Mouse (Mus musculus): ENCODE results near the gene Islr. TPM values are rescaled to one million over a fixed set of nuclear protein-coding genes. Genes with fewer than 3 reads are reported as not detected.

Islr gene
- polyA plus RNA-seq, 1 experiment = 5.6 TPM

DNA sequence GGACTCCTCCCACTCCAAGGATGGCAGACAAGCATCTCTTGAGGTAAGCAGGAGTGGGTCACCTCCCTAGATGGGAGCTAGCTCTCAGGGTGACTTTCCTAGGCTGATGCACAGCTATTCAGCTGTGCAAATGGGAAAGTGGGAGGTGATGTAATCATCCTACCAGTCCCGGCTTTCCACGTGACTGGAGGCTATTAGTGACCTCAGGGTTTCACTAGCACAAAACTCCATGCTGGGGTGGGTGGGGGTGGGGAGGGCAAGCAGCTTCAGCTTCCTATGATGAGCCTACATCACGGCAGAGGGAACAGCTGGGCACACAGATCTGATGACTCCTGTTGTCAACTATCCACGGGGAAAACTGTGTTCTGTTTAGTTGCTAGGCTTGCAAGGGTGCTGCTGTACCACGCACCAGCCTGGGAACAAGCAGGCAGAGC lies 29.3 kb downstream of the Islr start:
- Histone ChIP-seq H3K36me3 (ENCODE audit: control insufficient read depth, insufficient read depth, low read length) (no peaks in the 10 kb centered on the region), H3K4me3 (ENCODE audit: control insufficient read depth, low read depth, low read length) (no peak overlapping the region), H3K27me3 (ENCODE audit: control insufficient read depth, insufficient read depth, low read length) (no peaks in the 10 kb centered on the region), H3K4me1 (ENCODE audit: control insufficient read depth, insufficient read depth, low read length) (no peaks in the 10 kb centered on the region), H3K27ac (ENCODE audit: control insufficient read depth, insufficient read depth, low read depth, low read length) (no peak overlapping the region)
- TF ChIP-seq CTCF (IDR thresholded peaks at IDR 0.05; ENCODE audit: control insufficient read depth, insufficient read depth, insufficient replicate concordance, low read depth, low read length) (no peak), POLR2A (IDR thresholded peaks at IDR 0.05; ENCODE audit: control insufficient read depth, low read depth, low read length) (no peak)

GRCm38 (mm10) chr9:58172863-58173262 lies 31.2 kb downstream of the Islr start:
- no peaks in the 10 kb centered on the region for H3K36me3 ChIP-seq (ENCODE audit: control insufficient read depth, insufficient read depth, low read length)
- no peaks in the 10 kb centered on the region for H3K27me3 ChIP-seq (ENCODE audit: control insufficient read depth, insufficient read depth, low read length)
- no peak for TF ChIP-seq CTCF (IDR thresholded peaks at IDR 0.05; ENCODE audit: control insufficient read depth, insufficient read depth, insufficient replicate concordance, low read depth, low read length)
- TF ChIP-seq POLR2A (IDR thresholded peaks at IDR 0.05; ENCODE audit: control insufficient read depth, low read depth, low read length) = no peak
- H3K4me1 ChIP-seq (ENCODE audit: control insufficient read depth, insufficient read depth, low read length) = no peaks in the 10 kb centered on the region
- no peak overlapping the region for H3K4me3 ChIP-seq (ENCODE audit: control insufficient read depth, low read depth, low read length)
- no peak overlapping the region for H3K27ac ChIP-seq (ENCODE audit: control insufficient read depth, insufficient read depth, low read depth, low read length)

DNA sequence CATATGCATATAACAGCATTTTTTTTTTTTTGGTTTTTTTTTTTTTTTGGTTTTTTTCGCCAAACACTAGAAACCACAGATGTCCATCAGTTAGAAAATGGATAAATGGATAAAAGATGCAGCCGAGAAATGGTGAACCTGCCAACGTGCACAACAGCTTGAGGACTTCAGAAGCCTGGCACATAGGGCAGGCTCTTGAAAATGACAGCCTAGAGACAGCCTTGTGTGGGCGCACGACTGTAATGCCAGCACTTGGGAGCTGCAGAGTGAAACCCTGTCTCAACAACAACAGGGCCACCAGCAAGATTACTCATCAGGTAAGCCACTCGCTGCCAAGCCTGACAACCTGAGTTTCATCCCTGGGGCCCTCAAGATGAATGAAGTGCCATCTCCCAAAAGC lies 34.7 kb downstream of the Islr start:
- no peaks in the 10 kb centered on the region for H3K36me3 ChIP-seq (ENCODE audit: control insufficient read depth, insufficient read depth, low read length)
- H3K4me3 ChIP-seq (ENCODE audit: control insufficient read depth, low read depth, low read length) = no peak overlapping the region
- H3K27ac ChIP-seq (ENCODE audit: control insufficient read depth, insufficient read depth, low read depth, low read length) = no peak overlapping the region
- TF ChIP-seq POLR2A (IDR thresholded peaks at IDR 0.05; ENCODE audit: control insufficient read depth, low read depth, low read length) (no peak), CTCF (IDR thresholded peaks at IDR 0.05; ENCODE audit: control insufficient read depth, insufficient read depth, insufficient replicate concordance, low read depth, low read length) (no peak)
- no peaks in the 10 kb centered on the region for H3K27me3 ChIP-seq (ENCODE audit: control insufficient read depth, insufficient read depth, low read length)
- H3K4me1 ChIP-seq (ENCODE audit: control insufficient read depth, insufficient read depth, low read length) = no peaks in the 10 kb centered on the region

- no peak overlapping the region for H3K4me3 ChIP-seq (ENCODE audit: control insufficient read depth, low read depth, low read length)
- TF ChIP-seq CTCF (IDR thresholded peaks at IDR 0.05; ENCODE audit: control insufficient read depth, insufficient read depth, insufficient replicate concordance, low read depth, low read length) (no peak), POLR2A (IDR thresholded peaks at IDR 0.05; ENCODE audit: control insufficient read depth, low read depth, low read length) (no peak)
- no peaks in the 10 kb centered on the region for H3K36me3 ChIP-seq (ENCODE audit: control insufficient read depth, insufficient read depth, low read length)
- H3K27me3 ChIP-seq (ENCODE audit: control insufficient read depth, insufficient read depth, low read length) = no peaks in the 10 kb centered on the region
- H3K27ac ChIP-seq (ENCODE audit: control insufficient read depth, insufficient read depth, low read depth, low read length) = no peak overlapping the region
- no peaks in the 10 kb centered on the region for H3K4me1 ChIP-seq (ENCODE audit: control insufficient read depth, insufficient read depth, low read length)
Observed at GRCm38 (mm10) chr9:58168880-58169279, 35.2 kb downstream of the Islr start.

DNA sequence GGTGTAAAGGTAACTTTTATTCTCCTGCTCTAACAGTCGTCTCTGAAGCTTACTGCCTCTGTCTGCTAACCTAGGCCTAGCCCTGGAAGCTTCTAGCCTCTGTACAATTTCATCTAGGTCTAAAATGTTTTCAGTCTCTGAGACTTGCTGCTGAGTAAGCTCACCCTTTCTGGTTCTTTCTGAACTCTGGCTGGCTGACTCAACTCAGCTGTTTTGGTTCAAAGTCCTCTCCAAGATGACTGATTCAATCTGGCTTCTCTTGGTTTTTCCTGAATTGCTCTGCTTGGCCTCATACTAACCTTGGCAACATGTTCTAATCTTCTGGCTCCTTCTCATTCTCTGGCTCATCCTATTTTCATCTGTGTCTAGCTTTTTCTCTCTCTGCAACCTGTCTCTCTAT lies 38.3 kb downstream of the Islr start:
- Histone ChIP-seq H3K27ac (ENCODE audit: control insufficient read depth, insufficient read depth, low read depth, low read length) (no peak overlapping the region), H3K4me1 (ENCODE audit: control insufficient read depth, insufficient read depth, low read length) (no peaks in the 10 kb centered on the region), H3K36me3 (ENCODE audit: control insufficient read depth, insufficient read depth, low read length) (no peaks in the 10 kb centered on the region), H3K27me3 (ENCODE audit: control insufficient read depth, insufficient read depth, low read length) (no peaks in the 10 kb centered on the region), H3K4me3 (ENCODE audit: control insufficient read depth, low read depth, low read length) (no peak overlapping the region)
- no peak for TF ChIP-seq CTCF (IDR thresholded peaks at IDR 0.05; ENCODE audit: control insufficient read depth, insufficient read depth, insufficient replicate concordance, low read depth, low read length)
- TF ChIP-seq POLR2A (IDR thresholded peaks at IDR 0.05; ENCODE audit: control insufficient read depth, low read depth, low read length) = no peak

GRCm38 (mm10) chr9:58163146-58163545 lies 41.0 kb downstream of the Islr start:
- Histone ChIP-seq H3K36me3 (ENCODE audit: control insufficient read depth, insufficient read depth, low read length) (no peaks in the 10 kb centered on the region), H3K4me1 (ENCODE audit: control insufficient read depth, insufficient read depth, low read length) (no peaks in the 10 kb centered on the region), H3K27ac (ENCODE audit: control insufficient read depth, insufficient read depth, low read depth, low read length) (no peak overlapping the region), H3K27me3 (ENCODE audit: control insufficient read depth, insufficient read depth, low read length) (no peaks in the 10 kb centered on the region), H3K4me3 (ENCODE audit: control insufficient read depth, low read depth, low read length) (no peak overlapping the region)
- no peak for TF ChIP-seq CTCF (IDR thresholded peaks at IDR 0.05; ENCODE audit: control insufficient read depth, insufficient read depth, insufficient replicate concordance, low read depth, low read length)
- no peak for TF ChIP-seq POLR2A (IDR thresholded peaks at IDR 0.05; ENCODE audit: control insufficient read depth, low read depth, low read length)

DNA sequence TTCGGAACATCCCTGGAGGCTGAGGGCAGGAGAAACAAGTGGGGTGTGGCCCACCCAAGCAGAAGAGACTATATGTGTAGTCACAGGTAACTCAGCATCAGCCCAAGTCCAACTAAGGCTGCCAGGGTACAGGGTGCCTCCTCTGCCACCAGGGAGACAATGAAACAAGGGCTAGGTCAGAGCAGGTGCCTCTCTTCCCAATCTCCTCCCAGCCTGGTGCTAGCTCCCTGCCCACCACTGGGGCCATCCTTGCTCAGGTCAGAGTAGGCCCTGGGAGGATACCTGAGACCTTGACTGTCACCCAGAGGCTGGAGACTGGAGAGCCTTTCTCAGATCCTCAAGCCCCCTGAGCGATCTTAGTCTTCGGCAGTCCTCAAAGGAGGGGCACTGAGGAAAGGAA lies 41.9 kb downstream of the Islr start:
- TF ChIP-seq POLR2A (IDR thresholded peaks at IDR 0.05; ENCODE audit: control insufficient read depth, low read depth, low read length) (no peak), CTCF (IDR thresholded peaks at IDR 0.05; ENCODE audit: control insufficient read depth, insufficient read depth, insufficient replicate concordance, low read depth, low read length) (no peak)
- Histone ChIP-seq H3K27me3 (ENCODE audit: control insufficient read depth, insufficient read depth, low read length) (no peaks in the 10 kb centered on the region), H3K36me3 (ENCODE audit: control insufficient read depth, insufficient read depth, low read length) (no peaks in the 10 kb centered on the region), H3K27ac (ENCODE audit: control insufficient read depth, insufficient read depth, low read depth, low read length) (no peak overlapping the region), H3K4me1 (ENCODE audit: control insufficient read depth, insufficient read depth, low read length) (peaks cover 2% of the 10 kb centered on the region; the same call in 1 of the 2 replicates), H3K4me3 (ENCODE audit: control insufficient read depth, low read depth, low read length) (no peak overlapping the region)

DNA sequence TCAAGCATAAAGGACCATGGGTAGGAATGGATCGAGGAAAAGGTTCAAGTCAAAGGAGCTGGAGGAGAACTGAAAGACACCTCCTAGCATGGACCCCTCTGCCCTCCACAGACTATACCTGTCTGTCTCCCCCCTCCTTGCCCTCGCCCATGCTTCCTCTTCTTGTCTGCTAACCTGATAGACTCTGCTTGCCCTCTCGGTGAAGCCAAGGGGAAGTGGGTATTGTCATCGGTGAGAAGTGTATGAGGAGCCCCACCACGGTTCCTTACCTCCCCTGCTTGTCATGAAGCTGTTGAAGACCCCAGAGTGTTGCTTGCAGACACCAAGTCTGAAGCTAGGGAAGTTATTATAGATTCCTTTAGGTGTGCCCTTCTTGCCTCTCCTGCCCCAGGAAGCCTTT lies 43.8 kb downstream of the Islr start:
- no peak for TF ChIP-seq CTCF (IDR thresholded peaks at IDR 0.05; ENCODE audit: control insufficient read depth, insufficient read depth, insufficient replicate concordance, low read depth, low read length)
- TF ChIP-seq POLR2A (IDR thresholded peaks at IDR 0.05; ENCODE audit: control insufficient read depth, low read depth, low read length) = no peak
- Histone ChIP-seq H3K27me3 (ENCODE audit: control insufficient read depth, insufficient read depth, low read length) (no peaks in the 10 kb centered on the region), H3K27ac (ENCODE audit: control insufficient read depth, insufficient read depth, low read depth, low read length) (no peak overlapping the region), H3K4me1 (ENCODE audit: control insufficient read depth, insufficient read depth, low read length) (peaks cover 2% of the 10 kb centered on the region; the same call in 1 of the 2 replicates), H3K36me3 (ENCODE audit: control insufficient read depth, insufficient read depth, low read length) (no peaks in the 10 kb centered on the region), H3K4me3 (ENCODE audit: control insufficient read depth, low read depth, low read length) (no peak overlapping the region)
